Mouse (Mus musculus): ENCODE data around the gene Ncor2.

DNA sequence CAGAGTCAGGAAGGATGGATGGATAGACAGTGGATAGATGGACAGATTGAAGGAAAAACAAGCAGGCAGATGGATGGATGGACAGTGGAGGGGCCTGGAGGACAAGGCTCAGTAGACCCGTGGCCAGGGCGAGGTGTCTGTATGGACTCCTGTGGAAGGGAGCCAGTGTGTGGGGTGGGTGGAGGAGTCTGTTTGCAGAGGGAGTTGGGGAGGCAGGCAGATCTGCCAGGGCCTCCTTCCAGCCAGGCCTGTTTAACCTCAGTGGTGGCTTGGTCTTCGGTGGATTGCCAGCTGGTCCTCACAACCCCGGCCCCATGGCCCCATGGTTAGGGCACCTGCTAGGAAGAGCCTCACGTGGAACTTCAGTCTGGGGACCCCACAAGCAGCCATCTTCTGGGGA is 172.1 kb downstream of the Ncor2 start:
- TF ChIP-seq CTCF (IDR thresholded peaks at IDR 0.05; ENCODE audit: low read depth) = no peak
- no peak for TF ChIP-seq EP300 (IDR thresholded peaks at IDR 0.05; ENCODE audit: low read depth)

Data from liver, embryonic 14.5 days (tissue).